Mouse (Mus musculus) liver, adult (tissue): ENCODE data around the gene Fam210b.

Experiments used
- GATA4 ChIP-seq: IDR thresholded peaks from 2 replicates; pipeline ENCODE4 v1.6.1; 2014; ENCODE audit warnings: mild to moderate bottlenecking, low read length; ENCODE audit not compliant: insufficient replicate concordance

The Fam210b gene

GRCm38 (mm10) chr2:172346034-172346929 is 917 bp downstream of the Fam210b start:
- TF ChIP-seq GATA4, result no peak

GRCm38 (mm10) chr2:172346933-172347611 is 1.7 kb downstream of the Fam210b start:
- TF ChIP-seq GATA4, result no peak

GRCm38 (mm10) chr2:172348297-172348950 is 3.1 kb downstream of the Fam210b start:
- TF ChIP-seq GATA4, result no peak

GRCm38 (mm10) chr2:172349776-172350175 is 4.4 kb downstream of the Fam210b start:
- TF ChIP-seq GATA4, result no peak

GRCm38 (mm10) chr2:172350773-172351172 is 5.4 kb downstream of the Fam210b start:
- no peak for TF ChIP-seq GATA4

GRCm38 (mm10) chr2:172353218-172353617 is 7.9 kb downstream of the Fam210b start:
- TF ChIP-seq GATA4, result no peak

GRCm38 (mm10) chr2:172354761-172355160 is 9.4 kb downstream of the Fam210b start:
- no peak for TF ChIP-seq GATA4

GRCm38 (mm10) chr2:172355833-172356232 is 10.5 kb downstream of the Fam210b start:
- no peak for TF ChIP-seq GATA4

GRCm38 (mm10) chr2:172363176-172363575 is 17.8 kb downstream of the Fam210b start:
- no peak for TF ChIP-seq GATA4

GRCm38 (mm10) chr2:172370411-172371223 is 25.3 kb downstream of the Fam210b start, which contains the start of the genes Aurka and Cstf1:
TSS of gene Aurka (minus strand) at chr2:172370535.
TSS of gene Cstf1 (plus strand) at chr2:172370681.
- TF ChIP-seq GATA4, result peak; percentile 48; the same call in 1 of the 2 replicates

- TF ChIP-seq GATA4, result no peak
These were observed 25.9 kb downstream of the Fam210b start for GRCm38 (mm10) chr2:172371258-172371657.

- no peak for TF ChIP-seq GATA4
These were observed 31.2 kb downstream of the Fam210b start for GRCm38 (mm10) chr2:172376551-172376950.

- no peak for TF ChIP-seq GATA4
These were observed 31.7 kb downstream of the Fam210b start for GRCm38 (mm10) chr2:172376999-172377515.

GRCm38 (mm10) chr2:172378332-172378731 is 33.0 kb downstream of the Fam210b start:
- TF ChIP-seq GATA4, result no peak

- TF ChIP-seq GATA4, result no peak
These were observed 35.1 kb downstream of the Fam210b start for GRCm38 (mm10) chr2:172380513-172380912.

- no peak for TF ChIP-seq GATA4
These were observed 36.0 kb downstream of the Fam210b start for GRCm38 (mm10) chr2:172381341-172381740.
